Mouse (Mus musculus) adrenal gland, adult (tissue): ENCODE measurements around the gene Ier2.
A peak's percentile ranks its signal among the peaks of the same experiment; 100 is the strongest.

Experiments
- DNase-seq, 2 experiments: peaks; one replicate each; pipeline ENCODE4 v3.0.0; 2022 to 2023; ENCODE audit warnings: low spot score in 1 of 2; ENCODE audit not compliant: inconsistent age in 2 of 2

The Ier2 gene

DNA sequence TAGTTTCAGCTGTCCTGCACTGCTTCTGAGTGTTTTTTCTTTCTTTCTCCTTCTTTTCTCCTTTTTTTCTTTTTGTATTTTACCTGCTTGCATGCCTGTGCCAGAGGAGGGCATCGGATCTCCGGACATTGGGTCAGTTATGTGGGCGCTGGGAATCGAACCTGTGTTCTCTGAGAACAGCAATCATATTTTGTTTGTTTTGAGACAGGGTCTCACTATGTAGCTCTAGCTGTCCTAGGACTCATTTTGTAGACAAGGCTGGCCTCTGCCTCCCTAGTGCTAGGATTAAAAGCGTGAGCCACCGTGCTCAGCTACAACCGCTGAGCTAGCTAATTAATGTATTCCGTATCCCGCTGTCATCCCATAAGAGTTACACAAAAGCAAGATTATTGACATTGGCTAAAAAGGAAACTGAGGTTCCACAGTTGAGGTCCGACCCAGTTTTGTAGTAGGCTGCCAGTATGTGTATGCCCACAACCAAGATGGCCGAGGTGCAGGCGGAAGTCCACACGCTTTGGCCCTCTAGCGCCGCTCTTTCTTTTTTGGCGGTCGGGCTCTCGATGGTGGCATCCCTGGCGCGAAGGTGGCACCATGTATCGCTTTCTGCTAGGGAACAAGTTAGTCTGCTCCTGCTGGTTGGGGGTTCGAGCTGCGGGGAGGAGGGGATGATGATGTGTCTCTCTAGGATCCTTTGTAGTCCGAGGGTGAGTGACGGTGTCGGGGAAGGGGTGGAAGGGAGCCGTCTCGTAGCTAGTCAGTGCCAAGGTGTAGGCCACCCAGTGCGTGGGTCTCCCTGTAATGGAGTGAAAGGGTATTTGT, 2.1 kb upstream of the Ier2 start:
- DNase-seq: peak; percentile 88 to 95

DNA sequence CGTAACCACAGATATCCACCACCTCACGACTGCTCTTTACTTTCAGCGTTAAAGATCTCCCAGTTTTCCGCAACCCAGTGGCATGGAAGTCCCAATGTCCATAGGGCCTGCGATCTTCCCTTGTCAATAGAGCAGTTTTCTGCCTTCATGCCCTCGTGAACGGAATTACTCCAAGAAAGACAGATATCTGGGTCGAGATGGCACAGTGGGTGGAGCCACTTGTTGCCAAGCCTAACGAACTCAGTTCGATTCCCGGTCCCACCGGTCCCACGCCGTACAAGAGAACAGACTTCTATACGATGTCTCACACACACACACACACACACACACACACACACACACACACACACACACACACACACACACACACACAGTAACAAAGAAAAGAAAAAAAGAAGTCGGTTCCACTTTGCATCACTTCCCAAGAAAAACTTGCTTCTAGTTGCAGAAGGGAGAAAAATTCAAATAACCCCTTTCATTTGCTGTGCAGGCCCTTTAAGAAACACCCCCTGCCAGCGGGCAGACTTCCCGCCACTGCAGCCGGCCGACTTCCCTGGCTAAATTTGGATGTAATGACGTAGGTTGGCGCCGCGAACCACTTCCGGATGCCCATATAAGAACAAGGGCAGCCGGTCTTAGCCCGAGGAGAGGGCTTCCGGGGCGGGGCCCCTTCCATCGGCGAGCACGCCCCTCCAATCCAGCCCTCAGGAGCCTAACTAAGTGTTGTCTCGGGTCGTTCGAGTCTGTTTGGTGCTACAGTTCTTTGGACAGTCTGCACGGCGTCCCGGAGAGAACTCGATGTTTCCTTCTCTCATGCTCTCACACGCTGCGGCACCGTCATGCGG, 1.1 kb upstream of the Ier2 start:
- peak; percentile 99 for DNase-seq

DNA sequence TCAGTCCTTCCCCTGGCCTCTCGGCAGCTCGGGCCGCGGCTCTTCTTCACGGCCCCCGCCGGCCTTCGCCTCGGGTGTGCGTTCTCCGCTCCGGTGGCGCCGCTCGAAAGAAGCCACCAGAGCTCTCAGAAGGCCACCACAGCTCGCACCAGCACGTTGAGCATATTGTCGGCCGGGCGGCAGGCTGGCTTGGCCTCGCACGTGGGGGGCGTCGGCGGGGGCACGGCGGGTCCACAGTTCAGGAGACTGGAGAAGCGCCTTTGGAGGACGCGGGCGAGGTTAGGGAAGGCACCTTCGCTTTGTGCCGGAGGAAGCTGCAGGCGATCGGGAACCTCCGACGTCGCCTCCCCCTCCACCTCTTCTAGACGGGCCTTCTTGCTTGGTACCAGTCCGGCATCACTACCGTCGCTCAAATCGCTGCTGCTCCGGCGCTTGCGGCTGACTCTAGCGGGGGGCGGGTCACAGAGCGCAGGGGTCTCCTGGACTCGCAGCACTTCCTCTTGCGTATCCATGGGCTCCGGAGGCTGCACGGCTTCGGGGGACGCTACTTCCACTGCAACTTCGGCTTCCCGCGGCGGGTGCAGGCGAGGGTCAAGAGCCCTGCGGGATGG, 586 bp downstream of the Ier2 start:
- DNase-seq: peak in 1 of 2 experiments; percentile 72

DNA sequence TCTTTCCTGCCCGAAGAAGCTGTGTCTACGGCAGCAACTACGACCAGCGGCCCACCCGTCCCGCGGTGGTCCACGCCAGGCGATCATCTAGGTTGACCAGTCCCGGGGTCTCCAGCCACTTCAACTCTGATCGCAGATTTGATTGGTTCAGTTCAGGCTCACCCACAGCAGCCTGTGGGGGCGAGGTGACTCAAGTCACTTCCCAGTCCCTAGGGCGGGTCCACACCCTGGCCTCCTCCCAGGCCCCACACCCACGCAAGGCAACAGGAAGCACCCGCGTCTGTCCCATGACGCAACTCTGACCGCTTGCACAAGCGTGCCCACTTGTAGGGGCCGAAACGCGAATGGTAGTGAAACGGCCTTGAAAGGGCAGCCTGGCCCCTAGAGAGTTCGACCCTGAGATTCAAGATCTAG, 1.2 kb downstream of the Ier2 start:
- peak; percentile 95 to 97 for DNase-seq

DNA sequence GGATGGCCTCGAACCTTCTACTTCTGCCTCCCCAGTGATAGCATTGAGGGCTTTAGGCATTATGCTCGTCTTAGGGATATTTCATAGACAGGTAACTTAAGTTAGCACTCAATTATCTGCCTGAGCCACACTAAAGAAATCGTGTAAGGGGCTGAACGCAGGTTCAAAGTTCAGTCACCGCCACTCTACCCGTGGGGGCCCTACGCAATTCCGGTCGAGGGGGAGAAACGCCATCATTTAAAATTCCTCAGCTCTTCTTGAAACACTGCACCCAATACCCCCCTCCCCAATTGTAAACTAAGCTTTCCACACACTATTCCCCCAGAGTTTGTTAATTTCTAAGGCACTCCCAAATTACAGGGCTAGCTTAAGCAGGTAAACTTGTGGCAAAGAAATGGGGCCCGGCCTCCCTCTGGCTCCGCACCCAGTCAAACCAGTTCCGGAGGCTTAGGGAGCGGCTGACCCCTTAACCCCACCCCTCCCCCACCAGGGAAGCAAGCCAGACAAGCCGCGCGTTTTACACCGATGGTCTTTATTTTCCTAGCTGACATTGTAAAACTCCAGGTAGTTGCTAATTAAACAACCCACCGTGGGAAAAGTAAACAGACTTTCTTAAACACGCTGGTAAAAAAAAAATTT, 1.7 kb downstream of the Ier2 start:
- DNase-seq: peak; percentile 58 to 87

DNA sequence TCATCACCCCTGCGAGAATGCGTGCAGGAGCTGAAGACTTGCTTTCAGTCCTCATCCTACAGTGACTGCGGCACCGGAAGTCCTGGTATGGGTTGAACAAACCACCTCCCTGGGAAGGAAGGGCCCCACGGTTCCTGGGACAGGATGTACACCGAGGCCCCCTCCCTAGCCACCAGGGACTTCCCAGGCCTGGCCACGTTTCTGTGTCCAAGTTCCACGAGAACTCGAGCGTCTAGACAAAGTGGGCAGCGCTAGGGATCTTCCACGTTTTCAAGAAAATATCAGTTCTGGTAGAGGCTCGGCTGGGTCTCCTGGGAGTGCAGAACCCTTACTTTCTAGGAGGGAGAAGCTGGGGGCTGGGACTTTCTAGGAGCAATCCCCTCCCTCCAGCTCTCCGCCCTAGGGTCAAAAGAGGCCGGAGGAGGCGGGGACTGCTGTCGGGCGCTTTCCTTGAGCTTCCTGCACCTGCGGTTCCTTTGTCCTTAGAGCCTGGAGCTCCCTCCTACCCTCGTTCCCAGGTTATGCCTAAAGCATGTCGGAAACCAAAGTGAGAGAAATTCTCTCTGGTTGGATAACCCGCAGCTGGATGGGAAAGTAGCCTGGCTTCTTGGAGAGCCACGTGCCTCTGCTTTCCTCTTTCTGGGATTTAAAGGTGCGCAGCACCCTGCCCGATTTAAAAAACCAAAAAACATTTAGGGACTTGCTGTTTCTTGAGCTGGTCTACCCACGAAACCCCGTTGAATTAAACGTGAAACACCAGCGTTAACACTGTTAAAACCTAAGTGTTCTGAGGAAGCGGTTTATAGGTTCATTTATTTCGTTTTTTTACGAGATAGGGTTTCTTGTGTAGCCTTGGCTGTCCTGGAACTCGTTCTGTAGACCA, 2.5 kb downstream of the Ier2 start:
- DNase-seq: peak; percentile 68 to 85

DNA sequence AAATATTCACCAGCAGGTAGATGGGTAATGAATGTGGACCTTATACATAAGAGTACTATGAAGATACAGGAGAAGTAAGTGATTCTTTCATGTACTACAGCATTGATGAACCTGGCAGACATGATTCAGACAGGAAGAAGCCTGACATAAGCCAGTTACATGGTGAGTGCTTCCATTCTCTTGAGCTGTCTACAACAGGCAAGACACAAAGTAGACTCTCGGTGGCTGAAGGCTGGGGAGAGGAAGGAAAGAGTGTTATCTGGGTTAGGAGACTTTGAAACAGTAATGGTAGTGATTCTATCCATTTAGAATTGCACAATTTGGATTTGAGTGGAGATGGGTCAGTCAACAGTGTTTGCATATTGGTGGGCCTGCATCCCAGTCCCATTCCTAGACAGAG, 3.7 kb downstream of the Ier2 start:
- DNase-seq: no peak

DNA sequence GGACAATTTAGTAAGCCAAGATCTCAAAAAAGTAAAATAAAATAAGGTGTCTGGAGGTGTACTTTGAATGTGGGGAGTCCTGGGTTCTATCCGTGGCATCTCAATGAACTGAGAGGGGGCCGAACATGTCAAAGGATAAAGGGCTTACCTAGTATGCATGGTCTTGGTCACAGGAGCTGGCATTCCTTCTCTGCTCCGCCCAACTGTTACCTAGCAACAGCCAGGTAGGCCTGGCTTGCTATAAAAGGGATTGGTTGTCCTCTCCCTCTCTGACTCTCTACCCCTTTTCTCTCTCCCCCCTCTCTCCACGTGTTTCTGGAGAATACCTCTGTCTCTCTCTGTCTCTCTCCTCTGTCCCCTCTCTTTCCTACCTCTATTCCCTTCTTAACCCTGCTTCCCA, 5.0 kb downstream of the Ier2 start:
- DNase-seq: no peak

DNA sequence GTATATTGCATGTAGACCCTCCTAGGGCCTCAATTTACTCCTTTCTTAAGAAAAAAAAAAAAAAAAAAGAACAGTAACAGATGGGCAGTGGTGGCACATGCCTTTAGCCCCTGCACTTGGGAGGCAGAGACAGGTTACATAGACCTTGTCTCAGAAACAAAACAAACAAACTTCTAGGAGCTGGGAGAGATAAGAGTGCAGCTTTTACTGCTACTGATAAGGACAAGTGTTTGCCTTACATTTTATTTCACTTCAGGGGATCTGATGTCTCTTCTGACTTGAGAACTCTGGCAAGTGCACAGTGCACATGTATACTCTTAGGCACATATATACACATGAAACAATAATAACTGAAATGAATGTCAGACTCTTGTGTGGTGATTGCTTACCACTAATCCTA, 5.4 kb downstream of the Ier2 start:
- DNase-seq: no peak

DNA sequence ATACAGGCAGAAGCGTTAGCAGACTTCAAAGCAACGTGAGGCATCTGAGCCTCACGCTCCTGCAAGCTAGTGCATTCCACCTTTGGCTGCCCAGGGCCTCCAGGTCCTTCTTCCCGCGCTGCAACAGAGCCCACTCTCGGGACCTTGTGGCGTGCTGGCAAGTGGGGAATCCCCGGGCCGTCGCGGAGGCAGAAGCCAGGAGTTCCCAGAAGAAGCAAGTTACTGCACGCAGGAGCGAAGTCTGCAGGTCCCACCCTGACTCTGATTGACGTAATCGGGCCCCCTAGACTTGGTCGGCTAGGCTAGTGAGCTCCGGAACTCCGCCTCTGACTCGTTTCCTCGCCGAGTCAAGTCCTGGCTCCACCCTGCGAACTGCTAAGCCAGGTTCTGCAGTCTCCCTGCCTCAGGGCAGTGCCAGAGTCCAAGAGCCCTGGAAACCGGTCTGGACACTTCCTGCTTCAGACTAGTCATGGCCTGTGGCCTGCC, 6.0 kb downstream of the Ier2 start:
- DNase-seq: peak; percentile 77 to 88

DNA sequence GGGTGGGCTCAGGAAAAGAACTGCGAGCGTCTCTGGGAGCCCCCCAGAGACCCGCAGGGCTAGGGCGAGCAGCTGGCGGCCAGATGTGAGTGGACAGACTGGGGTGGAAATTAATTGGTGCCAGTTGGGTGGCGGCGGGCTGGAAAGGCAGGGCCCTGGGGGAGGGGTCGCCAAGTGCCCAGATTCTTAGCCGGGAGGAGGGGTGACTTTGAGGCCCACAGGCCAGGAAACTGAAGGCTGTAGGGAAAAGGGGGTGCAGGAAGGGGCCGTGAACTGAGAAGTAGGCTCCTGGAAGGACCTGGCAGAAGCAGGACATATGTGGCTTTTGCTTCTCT, 6.5 kb downstream of the Ier2 start:
- DNase-seq: peak in 1 of 2 experiments; percentile 29

DNA sequence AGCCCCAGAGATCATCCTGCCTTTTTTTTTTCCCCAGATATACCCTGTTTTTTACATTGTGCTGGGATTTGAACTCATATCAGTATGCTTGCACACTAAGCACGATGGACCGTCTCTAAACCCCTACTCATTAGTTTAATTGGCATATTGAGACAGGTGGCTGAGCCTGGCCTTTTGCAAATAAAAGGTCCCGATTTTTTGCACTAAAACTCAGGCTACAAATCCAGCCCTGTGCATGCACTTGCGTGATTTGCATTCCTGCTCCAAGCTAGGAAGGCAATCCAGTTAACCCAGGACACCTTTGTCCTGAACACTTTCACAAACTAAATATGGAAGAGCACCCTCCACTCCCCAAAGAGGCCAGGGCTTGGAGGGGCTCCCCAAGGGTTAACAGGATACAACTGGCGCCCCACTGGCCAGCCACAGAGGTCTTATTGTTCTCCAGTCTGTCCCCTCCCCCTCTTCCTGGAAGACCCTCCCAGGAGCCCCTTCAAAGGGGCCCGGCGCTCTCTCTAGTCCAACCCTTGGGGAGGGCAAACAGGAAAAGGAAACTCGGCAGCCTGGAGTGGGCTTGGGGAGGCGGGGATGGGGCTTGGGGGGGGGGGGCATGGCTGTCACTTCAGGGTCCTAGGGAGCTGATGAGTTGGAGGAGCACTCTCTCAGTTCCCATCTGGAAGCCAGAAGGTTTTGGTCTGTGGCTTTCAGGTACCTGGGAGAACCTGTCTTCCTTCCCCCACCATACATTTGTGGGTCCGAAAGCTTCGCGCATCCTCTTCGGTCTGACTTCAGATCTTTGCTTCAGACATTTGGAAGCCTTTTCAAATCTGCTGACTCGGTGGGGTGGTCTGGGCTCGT, 7.1 kb downstream of the Ier2 start:
- DNase-seq: no peak

DNA sequence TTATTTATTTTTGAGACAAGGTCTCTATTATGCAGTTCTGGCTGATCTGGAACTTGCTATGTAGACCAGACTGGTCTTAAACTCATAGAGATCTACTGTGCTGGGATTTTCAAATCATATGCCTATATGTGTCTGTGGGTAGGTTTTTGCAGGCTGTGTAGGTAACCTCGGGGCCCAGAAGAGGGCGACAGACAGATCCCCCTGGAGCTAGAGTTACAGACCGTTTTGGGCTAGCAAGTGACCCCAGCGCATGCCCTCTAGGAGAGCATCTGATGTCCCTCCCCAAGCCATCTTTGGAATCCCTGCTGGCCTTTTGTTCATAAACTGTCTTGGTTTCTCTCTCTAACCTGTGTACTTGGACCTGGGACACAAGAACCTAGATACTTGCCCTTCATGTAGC, 8.1 kb downstream of the Ier2 start:
- DNase-seq: no peak

DNA sequence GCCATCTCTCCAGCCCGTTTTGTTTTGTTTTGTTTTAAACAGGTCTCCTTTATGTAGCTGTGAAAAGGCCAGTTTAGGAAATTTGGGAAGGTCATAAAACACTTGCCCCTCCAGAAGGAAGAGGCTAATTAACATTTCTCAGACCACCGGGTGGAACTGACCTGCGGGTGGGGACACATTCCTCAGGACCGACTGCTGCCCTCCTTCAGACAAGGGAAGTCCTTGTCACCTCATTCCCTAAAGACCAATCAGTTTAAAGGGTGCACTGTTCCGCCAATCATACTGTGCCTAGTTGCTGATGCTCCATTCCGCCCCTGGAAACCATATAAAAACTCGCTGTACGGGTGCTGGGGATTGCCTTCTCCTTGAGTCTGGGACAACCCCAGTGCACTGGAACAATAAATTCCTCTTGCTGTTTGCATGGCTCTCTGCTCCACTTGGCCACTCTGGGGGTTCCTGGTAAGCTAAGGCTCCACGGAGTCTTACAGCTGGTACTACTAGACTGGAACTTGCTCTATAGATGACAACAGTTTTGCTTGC, 9.5 kb downstream of the Ier2 start:
- no peak for DNase-seq

DNA sequence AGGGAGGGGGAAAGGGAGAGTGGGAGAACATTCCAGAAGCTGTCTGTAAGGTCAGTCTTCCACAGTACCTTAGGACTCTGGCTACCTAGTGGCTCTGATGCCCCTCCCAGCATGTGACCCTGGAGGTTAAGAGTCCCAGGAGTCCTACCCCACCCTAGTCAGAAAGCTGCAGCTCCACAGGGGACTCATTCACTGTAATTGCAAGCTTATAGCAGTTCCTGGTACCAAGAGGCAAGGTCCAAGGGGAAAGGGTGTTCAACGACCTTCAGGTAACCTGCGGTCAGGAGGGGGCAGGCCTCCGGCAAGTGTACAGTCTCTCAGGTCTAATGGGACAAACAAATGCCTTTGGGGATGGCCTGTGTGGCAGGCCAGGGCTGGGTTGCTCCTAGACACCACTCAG, 12.4 kb downstream of the Ier2 start:
- no peak for DNase-seq

DNA sequence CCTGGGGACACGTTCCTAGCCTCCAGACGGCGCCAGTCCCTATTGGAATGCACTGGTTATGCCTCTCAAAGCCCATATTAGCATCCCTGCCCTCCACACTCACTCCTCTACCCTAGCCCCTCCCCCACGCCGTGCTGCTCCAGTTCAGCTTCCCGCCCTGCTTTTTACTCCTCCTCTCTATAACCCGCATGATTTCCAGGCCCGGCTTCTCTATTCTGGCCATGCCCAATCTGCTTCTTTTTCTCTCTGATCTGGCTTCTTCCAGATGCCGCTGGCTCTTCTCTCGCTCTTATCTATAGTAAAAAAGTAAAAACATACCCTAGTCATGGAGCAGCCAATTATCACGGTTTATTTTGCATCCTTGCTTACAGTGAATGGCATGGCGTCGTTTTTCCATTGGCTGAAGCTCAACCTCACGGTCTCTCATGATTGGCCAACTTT, 15.2 kb downstream of the Ier2 start:
- no peak for DNase-seq

DNA sequence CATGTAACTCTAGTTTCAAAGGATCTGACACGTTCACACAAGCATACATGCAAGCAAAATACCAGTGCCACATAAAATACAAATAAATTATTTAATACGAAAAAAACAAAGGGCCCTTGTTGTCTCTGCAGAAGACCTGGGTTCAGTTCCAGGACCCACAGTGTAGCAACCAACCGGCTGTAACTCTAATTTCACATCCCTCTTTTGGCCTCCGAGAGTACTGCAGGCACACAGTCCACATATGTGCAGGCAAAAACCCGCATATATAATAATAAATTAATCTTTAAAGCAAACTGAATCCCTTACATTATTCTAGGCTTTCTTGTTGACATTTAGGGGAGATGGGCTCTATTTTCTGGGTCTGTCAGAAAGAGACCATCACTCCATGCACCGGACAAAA, 15.9 kb downstream of the Ier2 start:
- peak in 1 of 2 experiments; percentile 19 for DNase-seq

DNA sequence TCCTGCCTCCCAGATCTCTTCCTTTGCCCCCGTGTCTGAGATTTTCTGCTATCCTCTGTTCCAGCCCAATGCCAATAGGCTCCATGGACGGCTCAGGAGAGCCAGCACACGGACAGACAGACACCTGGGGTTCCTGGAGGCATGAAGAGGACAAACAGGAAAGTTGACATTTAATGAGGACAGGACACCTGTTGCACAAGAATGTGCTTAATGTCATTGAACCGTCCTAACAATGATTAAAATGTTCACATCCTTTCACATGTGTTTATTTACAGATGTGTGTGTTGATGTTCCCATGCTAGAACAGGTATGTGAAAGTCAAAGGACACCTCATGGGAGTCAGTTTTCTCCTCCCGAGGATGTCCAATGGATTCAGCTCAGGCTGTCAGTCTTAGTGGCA, 19.6 kb downstream of the Ier2 start:
- DNase-seq: peak in 1 of 2 experiments; percentile 24
